ENCODE assay signal across 23 mouse cellular contexts in the genomic region with DNA sequence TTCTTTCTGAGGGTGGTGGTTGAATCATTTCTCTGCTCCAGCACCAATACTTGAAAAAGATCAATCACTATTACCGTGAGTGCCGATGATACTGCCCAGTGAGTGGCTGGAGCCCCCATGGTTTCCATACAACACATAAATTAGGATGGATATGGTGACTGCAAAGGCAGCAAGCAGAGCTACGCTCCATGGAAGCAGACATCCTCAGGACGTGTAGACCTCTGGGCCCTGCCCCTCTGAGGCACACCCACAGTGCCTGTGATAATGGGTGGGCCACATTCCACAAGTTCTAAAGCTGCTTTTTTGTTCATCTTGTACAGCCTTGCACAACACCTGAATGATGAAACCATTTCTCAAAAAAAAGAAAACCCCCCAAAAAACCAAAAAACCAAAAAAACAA. TPM values are rescaled to one million over a fixed set of nuclear protein-coding genes. Genes with fewer than 3 reads are reported as not detected.
"Had no signal": no experiment of that assay in that cellular context is flagged by ENCODE, and none has a peak within 500 bp of the region (broad histone marks: within the 10 kb centered on the region; RNA-seq: fewer than 3 reads in every experiment).

No protein-coding gene starts in this region.

- DNase-seq: retina, postnatal 1 day; right cerebral cortex, adult 18-20 months; right cerebral cortex, postnatal 14 days; right cerebral cortex, postnatal 25 days; right cerebral cortex, postnatal 4 days; spleen, adult 18-20 months; thymus, adult 18-20 months; thymus, adult 2 months; thymus, postnatal 14 days; thymus, postnatal 25 days; thymus, postnatal 36 days; thymus, postnatal 4 days had no signal

RNA-seq across cellular contexts. Expression of a gene that starts 10.2 kb away (rescaled TPM):
- polyA plus RNA-seq: neural tube, embryonic 13.5 days; neural tube, embryonic 14.5 days; neural tube, embryonic 15.5 days; small intestine, adult 2 months; spleen, adult 2 months; stomach, embryonic 14.5 days; stomach, embryonic 15.5 days; stomach, embryonic 16.5 days; stomach, postnatal 0 days; testis, adult 2 months; urinary bladder, adult 2 months had no signal

RNA-seq across cellular contexts. Expression of a gene that starts 37.1 kb away (rescaled TPM):
- polyA plus RNA-seq: neural tube, embryonic 13.5 days; neural tube, embryonic 14.5 days; neural tube, embryonic 15.5 days; small intestine, adult 2 months; spleen, adult 2 months; stomach, embryonic 14.5 days; stomach, embryonic 15.5 days; stomach, embryonic 16.5 days; stomach, postnatal 0 days; testis, adult 2 months; thymus, adult 2 months; urinary bladder, adult 2 months had no signal
